Mouse (Mus musculus): ENCODE results near the gene Ankrd60. TPM values are rescaled to one million over a fixed set of nuclear protein-coding genes. Genes with fewer than 3 reads are reported as not detected.

The Ankrd60 gene
- polyA plus RNA-seq, 1 experiment from 2014 or later = not detected

DNA sequence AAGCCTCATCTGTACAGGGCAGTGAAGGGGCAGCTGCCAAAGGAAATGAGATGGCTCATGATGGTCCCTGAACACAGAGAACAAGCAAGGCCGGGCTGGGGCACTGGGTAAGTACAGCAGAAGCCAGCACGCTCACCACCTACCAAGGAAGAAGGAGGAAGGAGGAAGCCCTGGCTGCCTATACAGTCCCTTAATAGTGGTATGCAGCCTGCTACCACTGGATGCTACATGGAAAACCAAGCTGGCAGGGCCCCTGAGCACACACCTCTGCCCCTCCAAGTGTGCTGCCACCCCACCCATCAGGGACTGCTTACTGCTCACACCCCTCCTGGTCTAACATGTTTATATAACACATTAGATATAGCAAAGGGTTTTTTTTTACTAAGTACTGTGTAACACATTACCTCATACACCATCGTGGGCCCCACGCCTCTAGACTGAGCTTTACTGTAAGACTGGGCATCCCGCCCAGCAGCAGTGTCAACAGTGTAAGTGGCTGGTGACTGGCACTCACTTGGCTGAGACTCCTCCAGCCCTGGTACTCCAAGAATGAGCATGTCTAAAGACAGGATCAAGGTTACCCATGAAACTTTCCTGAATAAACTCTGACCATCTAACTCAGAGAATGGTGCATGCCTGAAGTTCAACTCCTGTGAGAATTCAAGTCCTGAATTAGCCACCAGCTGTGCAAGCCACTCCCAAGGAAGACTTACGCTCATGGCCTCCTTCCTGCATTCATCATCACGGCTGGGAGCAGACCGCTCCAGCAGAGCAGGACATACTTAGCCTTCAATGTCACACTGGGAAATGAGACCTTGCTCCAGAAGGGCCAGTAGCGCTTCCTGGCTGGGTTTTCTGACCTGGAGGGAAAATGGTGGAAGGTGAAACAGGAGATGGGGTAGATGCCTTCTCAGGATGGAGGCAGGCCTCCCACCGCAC, 30.1 kb upstream of the Ankrd60 start:
- WGBS = 74% methylated on average over 10 of the region's 10 CpGs
- H3K9ac ChIP-seq (ENCODE audit: low read length) = no peak overlapping the region
- no peak for ATAC-seq (replicated peaks; ENCODE audit: low FRiP score, low TSS enrichment, low read depth)

DNA sequence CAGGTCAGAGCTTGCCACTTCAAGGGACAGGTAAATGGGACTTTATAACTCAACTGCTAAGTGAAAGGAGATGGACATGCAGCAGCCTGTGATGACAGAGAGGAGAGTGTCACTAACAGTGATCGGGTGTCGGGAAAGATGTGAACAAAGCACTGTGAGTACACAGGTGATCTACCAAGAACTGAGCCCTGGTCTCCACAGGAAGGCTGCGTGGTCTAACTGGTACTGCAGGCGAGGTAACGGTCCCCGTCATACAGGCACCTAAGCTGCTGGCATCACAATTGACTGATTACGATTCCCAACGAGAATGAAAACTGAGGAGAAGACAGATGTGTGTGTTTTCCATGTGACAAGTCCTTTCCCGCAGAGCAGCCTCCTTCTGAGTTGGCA, 28.2 kb upstream of the Ankrd60 start:
- 91% methylated on average over 9 of the region's 9 CpGs for WGBS
- no peak overlapping the region for H3K4me3 ChIP-seq (ENCODE audit: low read depth, low read length)
- H3K27me3 ChIP-seq (replicated peaks; ENCODE audit: control insufficient read depth, insufficient read depth, low read length) = peaks cover 5% of the 10 kb centered on the region; the same call in 1 of the 2 replicates
- no peak overlapping the region for H3K4me2 ChIP-seq (ENCODE audit: low read length)
- H3K9ac ChIP-seq (ENCODE audit: low read length) = no peak overlapping the region
- H3K36me3 ChIP-seq (ENCODE audit: control insufficient read depth, insufficient read depth, low read length) = 0 out of 2 replicates have a peak, but pooled peaks cover 6% of the 10 kb centered on the region
- H3K27ac ChIP-seq (ENCODE audit: low read depth) = no peak overlapping the region
- no peak for ATAC-seq (replicated peaks; ENCODE audit: low FRiP score, low TSS enrichment, low read depth)
- no peak for DNase-seq (ENCODE audit: low spot score)
- 0 out of 2 replicates have a peak, but pooled peaks cover 5% of the 10 kb centered on the region for H3K4me1 ChIP-seq (replicated peaks; ENCODE audit: control insufficient read depth, insufficient read depth, low read length)
- H3K9me3 ChIP-seq (ENCODE audit: control insufficient read depth, low read length) = peaks cover 8% of the 10 kb centered on the region; the same call in 1 of the 2 replicates

More for the DNA sequence above, 30.1 kb upstream of the Ankrd60 start:
- DNase-seq (ENCODE audit: low spot score) = no peak
- Histone ChIP-seq H3K4me1 (replicated peaks; ENCODE audit: control insufficient read depth, insufficient read depth, low read length) (0 out of 2 replicates have a peak, but pooled peaks cover 5% of the 10 kb centered on the region), H3K4me2 (ENCODE audit: low read length) (no peak overlapping the region), H3K9me3 (ENCODE audit: control insufficient read depth, low read length) (no peaks in the 10 kb centered on the region), H3K27ac (ENCODE audit: low read depth) (no peak overlapping the region), H3K4me3 (ENCODE audit: low read depth, low read length) (no peak overlapping the region), H3K27me3 (replicated peaks; ENCODE audit: control insufficient read depth, insufficient read depth, low read length) (peaks cover 11% of the 10 kb centered on the region; the same call in 1 of the 2 replicates), H3K36me3 (ENCODE audit: control insufficient read depth, insufficient read depth, low read length) (peaks cover 9% of the 10 kb centered on the region; the same call in 1 of the 2 replicates)

DNA sequence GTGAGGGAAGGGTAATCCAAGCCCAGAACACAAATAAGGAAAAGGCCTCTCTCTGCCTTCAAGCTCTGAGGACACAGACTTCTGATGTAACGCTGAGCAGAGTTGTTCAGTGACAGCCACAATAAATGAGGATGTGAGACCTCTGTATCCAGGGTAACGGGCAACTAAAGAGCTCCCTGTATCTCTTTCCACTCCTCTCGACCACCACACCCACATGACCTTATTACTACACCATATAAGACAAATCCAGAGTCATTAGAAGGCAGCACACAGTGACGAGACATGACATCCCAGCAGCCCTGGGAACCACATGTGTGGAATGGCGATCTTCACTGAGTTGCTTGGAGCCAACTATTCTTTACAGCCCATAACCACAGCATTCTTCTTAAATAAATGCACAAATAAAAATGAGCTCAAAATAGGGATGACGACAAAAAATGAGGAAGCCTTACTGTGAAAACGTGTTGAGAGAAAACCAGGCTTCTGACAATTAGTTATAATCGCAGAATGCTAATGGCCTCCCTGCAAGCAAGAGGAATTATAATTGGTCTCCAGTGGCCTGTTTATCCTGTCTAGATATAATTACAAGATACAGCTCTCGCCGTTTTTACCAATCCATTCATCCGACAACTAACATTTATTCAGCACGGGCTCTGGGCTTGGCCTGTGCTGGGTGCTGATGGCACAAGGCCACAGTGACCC, 27.7 kb upstream of the Ankrd60 start:
- H3K9ac ChIP-seq (ENCODE audit: low read length) = no peak overlapping the region
- ATAC-seq (replicated peaks; ENCODE audit: low FRiP score, low TSS enrichment, low read depth) (no peak), DNase-seq (ENCODE audit: low spot score) (no peak)
- peaks cover 8% of the 10 kb centered on the region; the same call in 1 of the 2 replicates for H3K9me3 ChIP-seq (ENCODE audit: control insufficient read depth, low read length)
- no peak overlapping the region for H3K4me2 ChIP-seq (ENCODE audit: low read length)
- 0 out of 2 replicates have a peak, but pooled peaks cover 4% of the 10 kb centered on the region for H3K36me3 ChIP-seq (ENCODE audit: control insufficient read depth, insufficient read depth, low read length)
- H3K27ac ChIP-seq (ENCODE audit: low read depth) = no peak overlapping the region
- no peak overlapping the region for H3K4me3 ChIP-seq (ENCODE audit: low read depth, low read length)
- H3K4me1 ChIP-seq (replicated peaks; ENCODE audit: control insufficient read depth, insufficient read depth, low read length) = 0 out of 2 replicates have a peak, but pooled peaks cover 5% of the 10 kb centered on the region
- WGBS = 67% methylated on average over 12 of the region's 12 CpGs
- 0 out of 2 replicates have a peak, but pooled peaks cover 3% of the 10 kb centered on the region for H3K27me3 ChIP-seq (replicated peaks; ENCODE audit: control insufficient read depth, insufficient read depth, low read length)

DNA sequence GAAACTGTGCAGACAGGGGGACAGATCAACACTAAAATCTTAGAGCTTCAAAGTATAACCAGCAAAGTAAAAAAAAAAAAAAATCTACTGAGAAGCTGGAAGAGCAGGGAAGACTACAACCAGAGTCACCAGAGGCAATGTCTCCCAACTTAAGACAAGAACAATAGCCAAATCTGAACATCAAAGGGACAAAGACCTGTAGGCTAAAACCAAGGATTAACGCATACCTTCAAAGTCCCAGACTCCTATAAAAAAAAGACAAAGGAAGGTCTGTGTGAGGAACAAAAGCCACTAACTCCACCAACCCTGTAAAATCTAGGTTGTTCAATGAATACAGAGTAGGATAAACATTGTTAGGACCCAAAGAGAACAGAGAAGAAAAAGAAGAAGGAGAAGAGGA, 23.7 kb upstream of the Ankrd60 start:
- Histone ChIP-seq H3K27ac (ENCODE audit: low read depth) (no peak overlapping the region), H3K36me3 (ENCODE audit: control insufficient read depth, insufficient read depth, low read length) (peaks cover 10% of the 10 kb centered on the region; the same call in 1 of the 2 replicates), H3K4me1 (replicated peaks; ENCODE audit: control insufficient read depth, insufficient read depth, low read length) (no peaks in the 10 kb centered on the region), H3K9ac (ENCODE audit: low read length) (no peak overlapping the region), H3K4me3 (ENCODE audit: low read depth, low read length) (no peak overlapping the region), H3K27me3 (replicated peaks; ENCODE audit: control insufficient read depth, insufficient read depth, low read length) (no peaks in the 10 kb centered on the region), H3K4me2 (ENCODE audit: low read length) (no peak overlapping the region), H3K9me3 (ENCODE audit: control insufficient read depth, low read length) (peaks cover 8% of the 10 kb centered on the region; the same call in 1 of the 2 replicates)
- DNase-seq (ENCODE audit: low spot score) = no peak
- WGBS = 100% methylated on average over 1 of the region's 1 CpGs
- no peak for ATAC-seq (replicated peaks; ENCODE audit: low FRiP score, low TSS enrichment, low read depth)

DNA sequence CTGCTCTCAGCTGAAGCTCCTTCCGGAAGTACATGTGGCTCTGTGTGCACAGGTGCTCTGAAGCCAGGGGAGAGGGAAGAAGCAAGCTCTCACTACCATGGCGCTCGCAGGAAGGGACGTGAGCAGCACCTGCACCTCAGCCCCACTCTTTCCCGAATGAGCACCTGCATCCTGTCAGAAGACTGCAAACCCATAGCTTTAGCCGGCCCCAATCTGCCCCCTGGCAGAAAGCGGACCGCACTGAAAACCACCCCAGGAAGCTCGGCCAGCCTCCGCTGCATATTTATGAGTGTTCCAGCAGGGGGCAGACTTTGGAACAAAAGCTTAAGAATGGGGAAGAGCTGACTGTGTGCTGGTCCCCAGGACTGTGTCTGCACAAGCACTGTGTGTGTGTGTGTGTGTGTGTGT, 17.2 kb upstream of the Ankrd60 start:
- Histone ChIP-seq H3K4me1 (replicated peaks; ENCODE audit: control insufficient read depth, insufficient read depth, low read length) (no peaks in the 10 kb centered on the region), H3K4me2 (ENCODE audit: low read length) (no peak overlapping the region), H3K9me3 (ENCODE audit: control insufficient read depth, low read length) (no peaks in the 10 kb centered on the region), H3K36me3 (ENCODE audit: control insufficient read depth, insufficient read depth, low read length) (peaks cover 11% of the 10 kb centered on the region; the same call in 1 of the 2 replicates), H3K4me3 (ENCODE audit: low read depth, low read length) (no peak overlapping the region), H3K27ac (ENCODE audit: low read depth) (no peak overlapping the region), H3K9ac (ENCODE audit: low read length) (no peak overlapping the region), H3K27me3 (replicated peaks; ENCODE audit: control insufficient read depth, insufficient read depth, low read length) (no peaks in the 10 kb centered on the region)
- WGBS = 62% methylated on average over 10 of the region's 10 CpGs
- ATAC-seq (replicated peaks; ENCODE audit: low FRiP score, low TSS enrichment, low read depth) (no peak; the same call in 1 of the 2 replicates), DNase-seq (ENCODE audit: low spot score) (no peak)

DNA sequence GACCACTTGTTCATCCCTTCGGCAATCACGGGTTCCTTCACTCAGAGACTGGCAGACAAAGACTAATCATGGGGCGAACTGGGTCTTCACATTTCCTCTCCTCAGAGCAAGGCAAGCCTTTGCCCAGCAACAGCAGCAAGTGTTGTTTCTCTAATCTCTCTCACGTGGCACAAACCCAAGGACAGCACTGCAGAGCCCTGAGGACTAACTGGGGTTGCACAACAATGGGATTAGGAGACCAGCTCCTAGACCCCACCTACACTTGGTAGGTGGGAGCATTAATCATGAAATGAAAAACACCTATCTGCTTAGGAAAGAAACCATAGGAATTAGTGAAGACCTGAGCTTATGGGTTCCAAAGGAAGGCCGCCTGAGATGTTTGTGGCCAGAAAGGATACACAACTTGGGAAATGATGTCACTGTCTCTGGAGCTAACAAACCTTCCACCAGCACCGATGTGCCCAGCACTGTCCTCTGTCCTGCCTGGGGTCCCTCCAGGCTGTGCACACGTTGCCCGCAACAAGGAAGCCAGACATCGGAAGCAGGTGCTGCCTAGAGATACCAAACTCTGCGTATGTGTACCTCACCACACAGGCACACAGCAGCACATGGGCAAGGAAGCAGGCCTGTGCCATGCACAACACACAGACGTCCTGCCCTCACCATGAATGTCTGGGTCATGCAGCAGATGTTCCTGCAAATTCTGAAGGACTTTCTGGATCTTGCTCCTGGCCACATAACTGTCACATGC, 16.3 kb upstream of the Ankrd60 start:
- no peak overlapping the region for H3K27ac ChIP-seq (ENCODE audit: low read depth)
- DNase-seq (ENCODE audit: low spot score) = no peak
- no peak for ATAC-seq (replicated peaks; ENCODE audit: low FRiP score, low TSS enrichment, low read depth)
- H3K9ac ChIP-seq (ENCODE audit: low read length) = no peak overlapping the region
- no peaks in the 10 kb centered on the region for H3K9me3 ChIP-seq (ENCODE audit: control insufficient read depth, low read length)
- H3K27me3 ChIP-seq (replicated peaks; ENCODE audit: control insufficient read depth, insufficient read depth, low read length) = no peaks in the 10 kb centered on the region
- H3K4me2 ChIP-seq (ENCODE audit: low read length) = no peak overlapping the region
- no peak overlapping the region for H3K4me3 ChIP-seq (ENCODE audit: low read depth, low read length)
- WGBS = 77% methylated on average over 11 of the region's 11 CpGs
- H3K4me1 ChIP-seq (replicated peaks; ENCODE audit: control insufficient read depth, insufficient read depth, low read length) = no peaks in the 10 kb centered on the region
- peaks cover 10% of the 10 kb centered on the region; the same call in 1 of the 2 replicates for H3K36me3 ChIP-seq (ENCODE audit: control insufficient read depth, insufficient read depth, low read length)

DNA sequence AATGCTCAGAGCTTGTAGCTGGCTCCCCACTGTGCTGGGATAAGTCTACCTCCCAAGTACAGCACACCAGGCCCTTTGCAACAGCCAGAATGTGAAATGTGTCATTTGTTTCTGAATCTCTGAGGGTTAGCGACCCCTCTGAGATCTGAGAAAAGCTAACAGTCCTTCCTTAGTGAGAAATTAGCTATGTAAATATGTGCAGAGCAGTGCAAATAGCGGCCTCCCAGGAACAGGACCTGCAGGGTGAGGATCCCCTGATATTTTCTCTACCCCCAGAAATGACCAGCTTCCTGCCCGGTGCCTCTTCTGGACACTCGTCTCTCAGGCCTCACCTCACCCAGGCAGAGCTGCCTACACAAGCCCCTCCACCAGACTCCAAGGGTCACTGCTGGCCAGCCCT, 15.7 kb upstream of the Ankrd60 start:
- H3K9me3 ChIP-seq (ENCODE audit: control insufficient read depth, low read length) = no peaks in the 10 kb centered on the region
- no peak overlapping the region for H3K9ac ChIP-seq (ENCODE audit: low read length)
- ATAC-seq (replicated peaks; ENCODE audit: low FRiP score, low TSS enrichment, low read depth) = no peak
- no peaks in the 10 kb centered on the region for H3K4me1 ChIP-seq (replicated peaks; ENCODE audit: control insufficient read depth, insufficient read depth, low read length)
- H3K36me3 ChIP-seq (ENCODE audit: control insufficient read depth, insufficient read depth, low read length) = peaks cover 6% of the 10 kb centered on the region; the same call in 1 of the 2 replicates
- no peak overlapping the region for H3K4me2 ChIP-seq (ENCODE audit: low read length)
- 68% methylated on average over 4 of the region's 4 CpGs for whole genome bisulfite sequencing
- DNase-seq (ENCODE audit: low spot score) = no peak
- no peaks in the 10 kb centered on the region for H3K27me3 ChIP-seq (replicated peaks; ENCODE audit: control insufficient read depth, insufficient read depth, low read length)
- H3K27ac ChIP-seq (ENCODE audit: low read depth) = no peak overlapping the region
- no peak overlapping the region for H3K4me3 ChIP-seq (ENCODE audit: low read depth, low read length)

DNA sequence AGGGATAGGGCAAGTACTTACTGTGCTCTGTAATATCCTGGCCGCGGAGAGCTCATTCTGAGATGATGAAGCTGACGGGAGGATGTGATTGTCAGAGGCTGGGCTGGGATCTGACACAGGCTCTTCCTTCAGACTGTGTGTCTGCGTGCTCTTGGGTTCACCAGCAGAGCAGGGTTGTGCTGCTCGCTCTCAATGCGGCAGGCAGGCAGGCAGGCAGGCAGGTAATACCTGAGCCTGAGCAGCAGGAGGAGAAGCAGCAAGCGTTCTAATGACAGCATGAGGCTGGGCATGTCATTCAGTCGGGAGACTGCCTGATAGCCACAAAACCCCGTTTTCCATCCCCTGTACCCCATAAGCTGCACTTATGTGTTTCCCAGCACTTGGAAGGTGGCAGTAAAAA, 14.6 kb upstream of the Ankrd60 start:
- no peaks in the 10 kb centered on the region for H3K4me1 ChIP-seq (replicated peaks; ENCODE audit: control insufficient read depth, insufficient read depth, low read length)
- H3K4me3 ChIP-seq (ENCODE audit: low read depth, low read length) = no peak overlapping the region
- DNase-seq (ENCODE audit: low spot score) (no peak), ATAC-seq (replicated peaks; ENCODE audit: low FRiP score, low TSS enrichment, low read depth) (no peak)
- no peaks in the 10 kb centered on the region for H3K27me3 ChIP-seq (replicated peaks; ENCODE audit: control insufficient read depth, insufficient read depth, low read length)
- H3K4me2 ChIP-seq (ENCODE audit: low read length) = no peak overlapping the region
- 66% methylated on average over 9 of the region's 9 CpGs for WGBS
- H3K36me3 ChIP-seq (ENCODE audit: control insufficient read depth, insufficient read depth, low read length) = peaks cover 6% of the 10 kb centered on the region
- H3K9me3 ChIP-seq (ENCODE audit: control insufficient read depth, low read length) = no peaks in the 10 kb centered on the region
- H3K9ac ChIP-seq (ENCODE audit: low read length) = no peak overlapping the region
- no peak overlapping the region for H3K27ac ChIP-seq (ENCODE audit: low read depth)

Measured in intestine, embryonic 14.5 days (tissue).